Mouse (Mus musculus) neural tube, embryonic 11.5 days (tissue): ENCODE data around the gene Akap8l. TPM values are rescaled to one million over a fixed set of nuclear protein-coding genes. Genes with fewer than 3 reads are reported as not detected.

ENCODE experiments used
- ATAC-seq: fragments of 200-750 bp; cut with Nextera tagmentation; 2 replicates; pipeline ENCODE4 v1.8.0; 2017; ENCODE audit warnings: moderate number of reproducible peaks, mild to moderate bottlenecking, moderate TSS enrichment, moderate library complexity; ENCODE audit not compliant: insufficient read depth, low FRiP score, low TSS enrichment
- DNase-seq: peaks from one replicate; pipeline ENCODE4 v3.0.0-alpha.2; 2015; ENCODE audit warnings: low spot score
- H3K27ac ChIP-seq: fragments of 300-500 bp; sonication (generic); 2 replicates; pipeline ENCODE4 v1.5.1; 2014; ENCODE audit warnings: low read depth, mild to moderate bottlenecking, low read length
- H3K27me3 ChIP-seq: fragments of 300-500 bp; sonication (generic); 2 replicates; pipeline ENCODE4 v1.6.1; 2014; ENCODE audit warnings: mild to moderate bottlenecking, low read length, mixed read lengths; ENCODE audit not compliant: control insufficient read depth, insufficient read depth
- H3K36me3 ChIP-seq: fragments of 300-500 bp; sonication (generic); 2 replicates; pipeline ENCODE4 v1.6.1; 2014; ENCODE audit warnings: mild to moderate bottlenecking, low read length, moderate library complexity, mixed read lengths; ENCODE audit not compliant: control insufficient read depth, insufficient read depth
- H3K4me1 ChIP-seq: fragments of 300-500 bp; sonication (generic); 2 replicates; pipeline ENCODE4 v1.6.1; 2014; ENCODE audit warnings: low read length, mixed read lengths; ENCODE audit not compliant: control insufficient read depth, insufficient read depth
- H3K4me2 ChIP-seq: fragments of 300-500 bp; sonication (generic); 2 replicates; pipeline ENCODE4 v1.6.1; 2014; ENCODE audit warnings: low read depth, mild to moderate bottlenecking, moderate library complexity
- H3K4me3 ChIP-seq: fragments of 300-500 bp; sonication (generic); 2 replicates; pipeline ENCODE4 v1.5.1; 2014; ENCODE audit warnings: low read depth, low read length
- H3K9ac ChIP-seq: fragments of 300-500 bp; sonication (generic); 2 replicates; pipeline ENCODE4 v1.6.1; 2014; ENCODE audit warnings: mild to moderate bottlenecking, low read length
- H3K9me3 ChIP-seq: fragments of 300-500 bp; sonication (generic); 2 replicates; pipeline ENCODE4 v1.6.1; 2016; ENCODE audit warnings: low read length; ENCODE audit not compliant: control insufficient read depth
- WGBS: fragments of 180-500 bp; shearing (Covaris S2); extraction: QIAGEN DNeasy Blood & Tissue Kit; methylation state at CpG from one replicate; pipeline ENCODE4 v1.1.7; 2014; 5-methylcytosine and 5-hydroxymethylcytosine counted together
- polyA plus RNA-seq: library from polyadenylated mRNA; unstranded; fragments of >200 nt; fragmentation: Nextera tagmentation; extraction: Ambion mirVana; gene quantifications from 2 replicates; pipeline ENCODE4 v1.2.1, GENCODE M21; 2014

Akap8l gene
- polyA plus RNA-seq, 1 experiment from 2014 or later: 73.2 TPM

GRCm38 (mm10) chr17:32319950-32320349 lies 30.5 kb downstream of the Akap8l start:
- DNase-seq (no peak), ATAC-seq (no peak)
- Histone ChIP-seq H3K4me3 (peak overlapping the region; percentile 87), H3K36me3 (peaks cover 25% of the 10 kb centered on the region), H3K27me3 (no peaks in the 10 kb centered on the region), H3K4me2 (peak overlapping the region; percentile 93), H3K9ac (peak overlapping the region; percentile 89), H3K4me1 (peaks cover 11% of the 10 kb centered on the region; the same call in 1 of the 2 replicates), H3K27ac (peak overlapping the region; percentile 94; the same call in 1 of the 2 replicates), H3K9me3 (no peaks in the 10 kb centered on the region)
- under 1% methylated on average over 7 of the region's 7 CpGs for WGBS

- Histone ChIP-seq H3K9ac (no peak overlapping the region), H3K4me1 (peaks cover 11% of the 10 kb centered on the region; the same call in 1 of the 2 replicates), H3K27me3 (no peaks in the 10 kb centered on the region), H3K4me3 (no peak overlapping the region), H3K9me3 (no peaks in the 10 kb centered on the region), H3K36me3 (peaks cover 36% of the 10 kb centered on the region), H3K27ac (no peak overlapping the region), H3K4me2 (no peak overlapping the region)
- WGBS: 93% methylated on average over 3 of the region's 3 CpGs
- DNase-seq (no peak), ATAC-seq (no peak)
Observed at GRCm38 (mm10) chr17:32317708-32318107, 32.7 kb downstream of the Akap8l start.

GRCm38 (mm10) chr17:32317032-32317431 lies 33.4 kb downstream of the Akap8l start:
- no peak overlapping the region for H3K9ac ChIP-seq
- no peaks in the 10 kb centered on the region for H3K9me3 ChIP-seq
- H3K4me3 ChIP-seq: no peak overlapping the region
- no peak for DNase-seq
- ATAC-seq: no peak
- H3K27me3 ChIP-seq: no peaks in the 10 kb centered on the region
- WGBS: 95% methylated on average over 8 of the region's 8 CpGs
- H3K36me3 ChIP-seq: peaks cover 41% of the 10 kb centered on the region
- H3K4me1 ChIP-seq: peaks cover 8% of the 10 kb centered on the region; the same call in 1 of the 2 replicates
- H3K4me2 ChIP-seq: no peak overlapping the region
- H3K27ac ChIP-seq: no peak overlapping the region

DNA sequence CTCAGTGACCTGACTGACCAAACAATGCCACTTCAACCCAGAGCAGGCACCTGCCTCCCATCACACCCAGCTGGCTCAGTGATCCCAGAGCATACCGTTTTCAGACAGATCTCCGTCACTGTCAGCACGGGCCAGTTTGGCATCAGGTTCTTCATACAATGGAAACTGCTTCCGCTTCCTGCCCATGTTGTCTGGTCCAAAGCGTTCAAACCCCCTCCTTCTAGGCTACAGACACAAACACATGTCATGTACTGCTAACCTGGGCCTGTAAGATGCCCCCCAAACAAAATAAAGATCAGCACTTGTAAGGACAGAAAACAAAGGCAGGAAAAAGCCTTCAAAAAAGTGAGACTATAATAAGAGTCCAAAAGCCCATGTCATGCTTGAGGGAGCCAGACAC lies 34.8 kb downstream of the Akap8l start:
- H3K36me3 ChIP-seq: peaks cover 49% of the 10 kb centered on the region

DNA sequence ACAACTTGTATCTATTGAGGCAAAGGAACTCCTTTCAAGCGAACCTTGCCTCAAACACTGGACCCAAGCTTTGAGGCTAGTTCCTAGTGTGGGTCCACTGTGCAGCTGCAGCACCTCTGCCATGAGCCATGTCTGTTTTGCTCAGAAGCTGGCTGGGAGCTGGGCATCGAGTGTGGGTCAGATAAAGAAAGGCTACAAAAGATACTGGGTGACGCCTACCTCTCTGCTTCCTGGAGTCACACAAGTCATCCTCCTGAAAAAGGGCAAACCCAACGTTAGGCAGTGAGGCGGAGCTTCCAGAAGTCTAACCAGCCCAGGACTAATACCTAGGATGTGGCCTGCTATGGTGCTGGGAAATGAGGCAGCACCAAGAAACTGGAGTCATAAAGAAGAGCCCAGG lies 36.5 kb downstream of the Akap8l start:
- no peak overlapping the region for H3K4me2 ChIP-seq
- 0 out of 2 replicates have a peak, but pooled peaks cover under 1% of the 10 kb centered on the region for H3K4me1 ChIP-seq
- H3K9me3 ChIP-seq: no peaks in the 10 kb centered on the region
- H3K4me3 ChIP-seq: no peak overlapping the region
- H3K27ac ChIP-seq: no peak overlapping the region
- ATAC-seq: no peak
- WGBS: 88% methylated on average over 5 of the region's 5 CpGs
- H3K9ac ChIP-seq: no peak overlapping the region
- H3K36me3 ChIP-seq: peaks cover 58% of the 10 kb centered on the region
- no peaks in the 10 kb centered on the region for H3K27me3 ChIP-seq
- no peak for DNase-seq

More for the DNA sequence above, 34.8 kb downstream of the Akap8l start:
- no peak overlapping the region for H3K27ac ChIP-seq
- H3K27me3 ChIP-seq: no peaks in the 10 kb centered on the region
- H3K9ac ChIP-seq: no peak overlapping the region
- ATAC-seq: no peak
- H3K4me3 ChIP-seq: no peak overlapping the region
- 0 out of 2 replicates have a peak, but pooled peaks cover 5% of the 10 kb centered on the region for H3K4me1 ChIP-seq
- no peak for DNase-seq
- no peaks in the 10 kb centered on the region for H3K9me3 ChIP-seq
- 92% methylated on average over 5 of the region's 5 CpGs for WGBS
- no peak overlapping the region for H3K4me2 ChIP-seq

- WGBS: 96% methylated on average over 8 of the region's 8 CpGs
- H3K27ac ChIP-seq: no peak overlapping the region
- no peak overlapping the region for H3K9ac ChIP-seq
- DNase-seq (no peak), ATAC-seq (no peak)
- H3K4me2 ChIP-seq: no peak overlapping the region
- peaks cover 59% of the 10 kb centered on the region for H3K36me3 ChIP-seq
- no peaks in the 10 kb centered on the region for H3K27me3 ChIP-seq
- no peak overlapping the region for H3K4me3 ChIP-seq
- H3K9me3 ChIP-seq: no peaks in the 10 kb centered on the region
- no peaks in the 10 kb centered on the region for H3K4me1 ChIP-seq
Observed at GRCm38 (mm10) chr17:32312801-32313200, 37.6 kb downstream of the Akap8l start.

DNA sequence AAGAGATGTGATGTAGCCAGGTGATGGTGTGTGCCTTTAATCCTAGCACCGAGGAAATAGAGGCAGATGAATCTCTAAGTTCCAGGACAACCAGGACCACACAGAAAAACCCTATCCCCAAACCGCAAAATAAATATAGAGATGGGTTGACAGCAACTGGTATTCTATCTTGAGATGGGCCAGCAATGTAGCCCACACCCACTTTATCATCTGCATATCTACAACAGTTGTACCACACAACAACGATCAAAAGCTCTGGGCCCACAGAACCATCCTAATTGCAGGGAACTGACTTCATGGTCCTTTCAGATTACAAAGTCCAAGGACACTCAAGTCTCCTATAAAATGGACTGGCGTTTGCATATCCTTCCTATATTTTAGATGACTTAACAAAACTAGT lies 42.4 kb downstream of the Akap8l start:
- no peak overlapping the region for H3K27ac ChIP-seq
- no peak overlapping the region for H3K4me2 ChIP-seq
- H3K9me3 ChIP-seq: no peaks in the 10 kb centered on the region
- no peaks in the 10 kb centered on the region for H3K4me1 ChIP-seq
- WGBS: 92% methylated on average over 4 of the region's 4 CpGs
- DNase-seq (no peak), ATAC-seq (no peak)
- H3K9ac ChIP-seq: no peak overlapping the region
- peaks cover 46% of the 10 kb centered on the region for H3K36me3 ChIP-seq
- no peak overlapping the region for H3K4me3 ChIP-seq
- no peaks in the 10 kb centered on the region for H3K27me3 ChIP-seq

DNA sequence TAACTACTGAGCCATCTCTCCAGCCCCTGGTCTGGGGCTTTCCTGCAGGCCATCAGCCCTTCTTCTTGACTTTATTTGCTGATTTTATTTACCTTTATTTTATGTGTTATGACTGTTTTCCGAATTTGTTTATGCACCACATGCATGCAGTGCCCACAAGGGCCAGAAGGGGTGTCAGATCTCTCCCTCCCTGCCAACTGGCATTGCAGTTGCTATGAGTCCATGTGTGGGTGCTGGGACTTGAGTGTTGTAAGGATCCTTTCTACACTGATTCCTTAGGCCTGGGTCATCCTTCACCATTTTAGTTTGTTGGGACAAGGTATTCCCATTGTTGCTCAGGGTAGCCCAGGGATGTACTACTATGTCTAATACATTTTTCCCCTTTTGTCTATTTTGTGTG lies 52.3 kb downstream of the Akap8l start:
- Histone ChIP-seq H3K4me3 (no peak overlapping the region), H3K9me3 (no peaks in the 10 kb centered on the region), H3K36me3 (no peaks in the 10 kb centered on the region), H3K9ac (no peak overlapping the region), H3K4me2 (no peak overlapping the region), H3K4me1 (no peaks in the 10 kb centered on the region), H3K27ac (no peak overlapping the region), H3K27me3 (no peaks in the 10 kb centered on the region)
- WGBS: 78% methylated on average over 1 of the region's 1 CpGs
- DNase-seq: no peak
- no peak for ATAC-seq

DNA sequence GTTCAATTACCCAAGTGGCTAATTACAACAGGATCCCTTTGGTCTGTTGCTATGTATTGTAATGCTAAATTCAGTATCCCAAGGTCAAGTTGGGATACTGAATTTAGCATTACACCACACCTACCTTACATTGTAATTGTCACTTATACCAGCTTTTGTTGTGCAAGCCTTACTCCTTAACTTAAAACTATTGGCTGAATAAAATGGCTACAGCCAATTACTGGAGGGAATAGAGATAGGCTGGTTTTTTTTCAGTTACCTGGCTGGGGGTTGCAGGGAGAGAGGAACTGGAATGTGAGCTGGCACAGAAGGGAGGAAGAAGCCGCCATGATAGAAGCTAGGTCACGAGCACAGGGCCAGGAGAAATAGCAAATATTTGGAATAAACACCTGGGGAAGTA lies 54.5 kb downstream of the Akap8l start:
- Histone ChIP-seq H3K27me3 (no peaks in the 10 kb centered on the region), H3K4me3 (no peak overlapping the region), H3K4me2 (no peak overlapping the region), H3K27ac (no peak overlapping the region), H3K9me3 (no peaks in the 10 kb centered on the region), H3K4me1 (no peaks in the 10 kb centered on the region), H3K9ac (no peak overlapping the region), H3K36me3 (no peaks in the 10 kb centered on the region)
- ATAC-seq (no peak), DNase-seq (no peak)
- WGBS: 95% methylated on average over 2 of the region's 2 CpGs
